ENCODE assay signal across 9 mouse cellular contexts in genomic region chr16:62506725-62507482, GRCm38 (mm10).
DNase-seq lines count a peak whose midpoint lies in the region; ATAC-seq and TF ChIP-seq lines count a peak whose summit lies in the region.
"Had no signal": no experiment of that assay in that cellular context is flagged by ENCODE, and none has a peak within 500 bp of the region (broad histone marks: within the 10 kb centered on the region; RNA-seq: fewer than 3 reads in every experiment).

No protein-coding gene starts in this region.

- no peak overlapping the region for H3K4me3 ChIP-seq in heart, postnatal 0 days (ENCODE audit: low read depth, low read length)
- H3K4me3 ChIP-seq: lung, embryonic 15.5 days had no signal

- no peaks in the 10 kb centered on the region for H3K27me3 ChIP-seq in heart, postnatal 0 days (ENCODE audit: control insufficient read depth, insufficient read depth, low read length)
- H3K27me3 ChIP-seq: lung, embryonic 15.5 days had no signal

- no peaks in the 10 kb centered on the region for H3K4me1 ChIP-seq in heart, postnatal 0 days (ENCODE audit: control insufficient read depth, insufficient read depth)
- H3K4me1 ChIP-seq: lung, embryonic 15.5 days had no signal

- no peaks in the 10 kb centered on the region for H3K36me3 ChIP-seq in heart, postnatal 0 days (replicated peaks; ENCODE audit: control insufficient read depth, insufficient read depth, low read length)
- H3K36me3 ChIP-seq: lung, embryonic 15.5 days had no signal

- no peak for TF ChIP-seq EP300 in heart, postnatal 0 days (IDR thresholded peaks at IDR 0.05; ENCODE audit: low read depth)

- no peak overlapping the region for H3K9ac ChIP-seq in heart, postnatal 0 days (replicated peaks; ENCODE audit: low read depth, low read length)
- H3K9ac ChIP-seq: lung, embryonic 15.5 days had no signal

- H3K27ac ChIP-seq in heart, postnatal 0 days (ENCODE audit: low read depth), result no peak overlapping the region
- H3K27ac ChIP-seq: lung, embryonic 15.5 days had no signal

- no peak for ATAC-seq in heart, postnatal 0 days (ENCODE audit: insufficient read depth, low read depth)
- no peak for ATAC-seq in megakaryocyte, adult 5-6 weeks (ENCODE audit: poor library complexity, severe bottlenecking)

- 30% methylated on average over 2 of the region's 2 CpGs for WGBS in heart, postnatal 0 days

- peak; percentile 31 for DNase-seq in heart, postnatal 0 days (ENCODE audit: low spot score)
- no peak for DNase-seq in heart, postnatal 25 days (ENCODE audit: low spot score)
- peak; percentile 39 for DNase-seq in right cerebral cortex, adult 18-20 months
- DNase-seq in right cerebral cortex, postnatal 36 days (ENCODE audit: low spot score in 2 of 2), result no peak
- peak; percentile 46 for DNase-seq in embryo, embryonic 11 days
- peak; percentile 22 for DNase-seq in right cerebral cortex, postnatal 14 days
- no peak for DNase-seq in T-cell, adult 2 months (ENCODE audit: low spot score)

- no peaks in the 10 kb centered on the region for H3K9me3 ChIP-seq in heart, postnatal 0 days (replicated peaks; ENCODE audit: control insufficient read depth, low read length)
- H3K9me3 ChIP-seq: lung, embryonic 15.5 days had no signal

- TF ChIP-seq CTCF in heart, postnatal 0 days (IDR thresholded peaks at IDR 0.05; ENCODE audit: low read depth), result peak; percentile 60

- intact Hi-C loops in heart, postnatal 25 days (cut with DNase I), result loop anchor here (10.0 kb wide), 2 partner anchors 58 to 138 kb away; no protein-coding TSS in a partner anchor

- no peak overlapping the region for H3K4me2 ChIP-seq in heart, postnatal 0 days (ENCODE audit: low read depth, low read length)
- H3K4me2 ChIP-seq: lung, embryonic 15.5 days had no signal

Comparison
In these comparisons a context has a peak if more than half of its experiments do, and no peak if none do; other contexts are left out.
1. DNase-seq: peak in heart, postnatal 0 days (single experiment), right cerebral cortex, adult 18-20 months (single experiment), embryo, embryonic 11 days (single experiment) and right cerebral cortex, postnatal 14 days (single experiment); none in heart, postnatal 25 days (single experiment), right cerebral cortex, postnatal 36 days (0 of 2) and T-cell, adult 2 months (single experiment).